Mouse (Mus musculus) embryo, embryonic 10.5 days (tissue): ENCODE measurements around the gene Fbxw11.
"Not testable (repeated sequence)": the region's sequence is repeated elsewhere in the genome, so short reads cannot be mapped to it uniquely, and the experiment has no call there.

Experiments
- DNase-seq: peaks from one replicate; pipeline ENCODE4 v3.0.0-alpha.2; 2015; ENCODE audit warnings: low spot score

Fbxw11 gene

DNA sequence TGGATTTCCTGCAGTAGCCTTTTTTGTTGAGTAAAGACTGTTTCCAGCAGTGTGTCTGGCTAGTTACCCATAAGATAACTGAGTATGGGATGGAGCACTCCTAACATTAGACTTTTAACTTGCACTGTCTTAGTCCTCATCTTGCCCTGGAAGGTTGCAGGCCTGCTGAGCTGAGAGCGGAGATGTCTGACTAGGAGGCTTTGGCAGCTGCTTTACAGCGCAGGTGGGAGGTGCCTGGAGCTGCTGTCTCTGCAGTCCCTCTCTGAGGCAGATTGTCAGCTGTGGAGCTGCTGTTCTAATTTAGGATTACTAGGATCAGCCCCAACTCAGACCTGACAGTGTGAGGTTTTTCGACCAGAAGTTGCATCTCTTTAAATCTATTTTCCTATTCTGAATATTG lies 34.3 kb downstream of the Fbxw11 start:
- DNase-seq: no peak

DNA sequence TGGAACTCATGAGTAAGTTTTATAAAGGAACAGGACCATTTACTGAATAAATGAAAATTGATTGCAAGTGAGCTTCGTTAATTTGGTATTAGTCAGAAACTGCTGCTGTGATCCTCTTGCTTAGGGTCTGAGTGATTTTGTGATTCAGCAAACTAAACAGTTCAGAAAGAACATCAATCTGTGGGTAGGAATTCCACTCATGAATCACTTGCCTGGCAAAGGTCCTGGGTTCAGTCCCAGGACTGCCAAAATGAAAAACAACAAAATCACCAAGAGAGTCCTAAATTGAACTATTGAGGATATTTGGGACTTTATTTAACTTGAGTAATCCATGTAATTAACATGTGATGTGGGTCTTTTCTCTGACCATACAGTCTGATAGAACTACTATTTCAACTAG lies 35.3 kb downstream of the Fbxw11 start:
- DNase-seq: no peak

DNA sequence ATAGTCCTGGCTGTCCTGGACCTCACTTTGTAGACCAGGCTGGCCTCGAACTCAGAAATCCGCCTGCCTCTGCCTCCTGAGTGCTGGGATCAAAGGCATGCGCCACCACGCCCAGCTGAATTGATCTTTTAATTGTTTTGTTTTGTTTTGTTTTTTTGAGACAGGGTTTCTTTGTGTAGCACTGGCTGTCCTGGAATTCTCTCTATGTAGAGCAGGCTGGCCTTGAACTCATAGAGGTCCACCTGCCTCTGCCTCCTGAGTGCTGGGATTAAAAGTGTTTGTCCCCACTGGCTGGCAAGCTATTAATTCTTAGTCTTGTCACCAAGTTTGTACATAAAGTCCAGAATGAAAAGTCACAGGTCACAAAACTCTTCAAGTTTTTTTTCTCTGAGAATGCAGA lies 36.6 kb downstream of the Fbxw11 start:
- not testable (repeated sequence) for DNase-seq

DNA sequence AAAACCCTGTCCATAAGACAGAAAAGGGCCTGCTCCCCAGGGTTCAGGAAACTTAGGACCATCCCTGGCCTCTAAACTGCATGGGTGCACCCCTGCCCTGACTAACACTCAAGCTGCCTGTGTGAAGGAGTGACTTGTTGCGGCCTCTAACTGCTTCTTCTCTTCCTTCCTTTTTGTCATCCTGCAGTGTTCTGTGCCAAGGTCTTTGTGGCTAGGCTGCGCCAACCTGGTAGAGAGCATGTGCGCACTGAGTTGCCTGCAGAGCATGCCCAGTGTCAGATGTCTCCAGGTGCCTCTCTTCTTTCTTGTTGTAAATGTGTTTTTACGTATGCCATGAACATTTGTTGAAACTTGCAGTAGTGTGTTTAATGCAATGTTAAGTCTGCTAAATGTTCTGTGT lies 37.5 kb downstream of the Fbxw11 start:
- no peak for DNase-seq

DNA sequence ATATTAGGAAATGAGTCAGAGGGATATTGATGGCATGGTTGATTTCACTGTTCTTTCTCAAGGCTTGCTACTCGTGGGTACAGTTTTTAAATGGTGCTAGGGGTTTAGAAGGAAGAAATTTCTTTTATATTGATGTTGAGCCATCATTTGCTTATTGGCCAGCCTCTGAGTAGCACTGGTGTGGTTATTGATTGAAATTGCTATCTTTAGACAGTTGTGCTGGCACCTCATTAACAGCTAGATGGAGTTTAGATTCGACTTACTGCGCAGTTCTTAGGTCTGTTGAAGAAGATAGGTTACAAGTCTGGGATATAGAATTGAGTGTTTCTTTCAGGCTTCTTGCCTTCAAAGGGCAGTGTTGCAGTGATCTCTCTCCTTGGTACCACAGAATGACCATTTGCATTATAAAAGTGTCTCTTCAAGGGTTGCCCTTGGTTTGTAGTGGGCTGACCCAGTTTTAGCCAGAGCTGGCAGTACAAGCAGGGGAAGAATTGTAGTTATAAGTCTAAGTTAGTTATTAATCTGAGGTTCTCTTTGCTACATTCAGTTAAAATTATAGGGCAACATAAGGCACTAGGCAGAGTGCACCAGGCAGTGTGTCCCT lies 38.8 kb downstream of the Fbxw11 start:
- no peak for DNase-seq

DNA sequence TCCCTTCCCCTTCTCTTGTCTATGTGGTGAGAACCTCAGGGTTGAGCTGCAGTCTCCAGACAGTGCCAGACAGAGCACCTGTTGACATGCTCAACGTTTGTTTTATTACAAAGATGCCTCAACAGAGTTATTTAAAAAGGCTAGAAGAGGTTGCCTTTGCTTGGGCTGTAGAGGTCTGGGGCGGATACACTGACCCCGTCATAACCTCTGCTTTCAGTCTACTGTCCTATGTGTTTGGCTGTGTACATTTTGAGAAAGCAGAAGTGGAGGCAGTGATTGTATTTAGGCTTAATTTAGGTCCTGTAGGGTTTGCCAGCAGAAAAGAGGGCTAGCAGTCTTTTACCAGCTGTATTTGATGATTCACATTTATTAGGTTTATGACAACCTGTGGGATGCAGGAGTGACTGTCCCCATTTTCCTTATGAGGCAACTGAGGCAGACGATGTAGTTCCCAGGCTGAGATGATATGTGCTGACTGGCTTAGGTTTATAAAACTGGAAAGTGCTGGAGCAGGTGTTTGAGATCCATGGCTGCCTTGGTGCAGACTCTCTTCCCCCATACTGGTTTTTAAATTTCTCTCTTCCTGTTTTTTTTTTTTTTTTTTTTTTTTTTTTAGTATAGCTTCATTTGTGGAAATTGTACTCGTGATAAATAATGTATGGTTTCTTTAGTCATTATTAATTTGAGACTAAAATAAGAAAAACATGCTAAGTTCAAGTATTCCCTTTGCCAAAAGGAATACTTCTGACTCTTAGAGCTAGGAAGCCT lies 40.0 kb downstream of the Fbxw11 start:
- no peak for DNase-seq

DNA sequence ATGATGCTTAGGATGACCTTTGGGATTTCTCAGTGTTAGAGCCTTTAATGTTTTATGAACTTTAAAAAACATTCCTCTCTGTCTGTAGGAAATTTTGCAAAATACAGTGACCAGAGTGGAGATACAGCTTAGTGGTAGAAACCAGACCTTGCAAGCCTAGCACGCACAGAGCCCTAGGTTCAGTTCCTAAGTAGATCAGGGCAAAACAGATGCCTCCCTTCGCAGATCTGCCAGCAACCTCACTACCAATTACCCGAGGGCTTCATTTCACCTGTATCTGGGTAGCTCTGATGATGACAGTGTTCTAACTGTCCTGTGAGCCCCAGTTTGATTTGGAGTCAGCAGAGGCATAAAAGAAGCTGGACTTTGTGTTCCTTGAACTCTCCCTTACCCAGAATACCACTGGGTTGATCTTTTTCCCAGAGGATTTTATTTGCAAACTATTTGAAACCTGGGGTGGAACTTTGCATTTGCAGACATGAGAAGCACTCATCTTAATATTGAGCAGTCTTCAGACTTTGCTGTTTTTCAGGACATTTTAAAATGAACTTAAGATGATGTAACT lies 42.2 kb downstream of the Fbxw11 start:
- no peak for DNase-seq

DNA sequence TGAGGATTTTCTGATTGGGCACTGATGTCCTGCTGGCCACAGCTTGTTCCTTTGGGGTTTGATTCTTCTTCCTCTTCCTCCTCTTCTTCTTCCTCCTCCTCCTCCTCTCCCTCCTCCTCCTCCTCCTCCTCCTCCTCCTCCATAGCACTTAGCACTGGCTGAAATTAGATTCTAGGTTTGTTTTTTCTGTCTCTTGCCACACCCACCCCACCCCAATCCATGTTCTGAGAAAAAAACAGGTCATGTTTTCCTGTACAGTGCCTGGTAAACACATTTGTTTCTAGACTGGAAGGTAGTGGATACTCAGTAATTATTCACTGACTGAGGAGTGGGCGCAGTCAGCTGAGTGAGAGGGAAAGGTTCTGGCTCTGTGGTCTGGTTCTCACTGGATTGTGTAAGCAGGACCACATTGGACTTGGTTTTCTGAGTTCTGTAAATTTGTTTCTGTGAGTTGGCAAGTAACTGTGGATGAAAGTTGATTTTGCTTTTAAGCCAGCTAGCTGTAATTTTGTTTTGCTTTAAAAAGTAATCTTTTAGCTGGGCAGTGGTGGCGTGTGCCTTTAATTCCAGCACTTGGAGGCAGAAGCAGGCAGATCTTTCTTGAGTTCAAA lies 45.8 kb downstream of the Fbxw11 start:
- no peak for DNase-seq

DNA sequence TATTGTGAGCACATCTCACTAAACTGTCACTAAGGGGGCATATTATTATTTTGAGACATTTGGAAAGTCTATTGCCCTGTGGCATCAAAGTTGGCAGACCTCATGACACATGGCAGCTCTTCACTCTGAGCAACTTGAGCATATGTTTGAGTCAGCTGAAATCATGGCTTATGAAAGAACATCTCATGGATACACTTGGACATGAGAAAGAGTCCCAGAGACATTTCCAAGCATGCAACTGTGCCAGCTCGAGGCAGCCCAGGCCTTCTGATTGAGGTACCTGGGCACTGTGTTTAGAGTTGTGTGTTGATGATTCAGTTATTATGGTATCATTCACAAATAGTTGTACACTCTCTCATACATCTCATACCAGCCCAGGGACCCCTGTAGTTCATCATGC lies 47.0 kb downstream of the Fbxw11 start:
- DNase-seq: no peak

DNA sequence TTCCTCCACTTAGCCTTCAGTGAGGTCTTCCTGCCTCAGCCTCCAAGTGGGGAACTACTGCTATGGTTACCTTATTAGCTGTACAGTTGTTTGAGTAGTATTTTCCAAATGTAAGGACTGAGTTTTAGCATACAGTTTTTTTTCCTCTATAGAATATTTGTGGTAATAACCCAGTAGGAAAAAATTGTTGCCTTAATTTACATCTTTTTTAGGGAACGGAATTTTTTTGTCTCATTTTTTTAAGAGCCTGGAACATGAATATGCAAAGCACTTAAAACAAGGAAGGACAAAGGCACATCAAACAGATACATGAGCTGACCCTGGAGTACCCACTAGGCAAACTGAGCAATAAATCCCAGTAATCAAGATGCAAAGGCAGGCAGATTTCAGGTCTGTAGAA lies 50.3 kb downstream of the Fbxw11 start:
- DNase-seq: no peak

DNA sequence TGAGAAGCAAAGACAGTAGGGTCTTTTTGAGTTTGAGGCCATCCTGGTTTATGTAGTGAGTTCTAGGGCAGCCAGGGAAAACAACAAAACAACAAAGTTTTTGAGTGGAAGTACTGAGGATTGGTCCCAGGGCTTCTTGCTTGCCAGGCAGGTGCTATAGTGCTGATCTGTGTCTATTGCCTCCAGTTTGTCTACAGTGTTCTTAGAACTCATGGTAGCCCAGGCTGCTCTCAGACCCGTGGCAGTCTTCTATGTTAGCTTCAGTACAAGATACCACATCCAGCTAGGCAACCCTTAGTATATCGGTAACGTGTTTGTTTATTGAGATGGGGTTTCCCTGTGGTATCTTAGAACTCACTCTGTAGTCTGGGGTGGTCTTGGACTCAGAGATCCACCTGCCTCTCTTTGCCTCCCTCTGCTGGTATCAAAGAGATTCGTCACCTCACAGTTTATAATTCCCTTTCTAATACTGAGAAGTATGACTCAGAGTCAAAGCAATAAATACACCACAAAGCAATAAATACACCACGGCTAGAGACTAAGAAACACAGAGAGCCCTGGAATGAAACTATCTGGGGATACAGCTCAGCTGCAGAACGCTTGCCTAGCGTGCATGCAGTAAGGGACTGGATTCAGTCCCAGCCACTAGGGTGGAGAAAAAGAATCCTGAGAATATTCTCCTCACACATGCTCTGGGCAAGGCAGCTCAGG lies 51.1 kb downstream of the Fbxw11 start:
- peak; percentile 22 for DNase-seq

DNA sequence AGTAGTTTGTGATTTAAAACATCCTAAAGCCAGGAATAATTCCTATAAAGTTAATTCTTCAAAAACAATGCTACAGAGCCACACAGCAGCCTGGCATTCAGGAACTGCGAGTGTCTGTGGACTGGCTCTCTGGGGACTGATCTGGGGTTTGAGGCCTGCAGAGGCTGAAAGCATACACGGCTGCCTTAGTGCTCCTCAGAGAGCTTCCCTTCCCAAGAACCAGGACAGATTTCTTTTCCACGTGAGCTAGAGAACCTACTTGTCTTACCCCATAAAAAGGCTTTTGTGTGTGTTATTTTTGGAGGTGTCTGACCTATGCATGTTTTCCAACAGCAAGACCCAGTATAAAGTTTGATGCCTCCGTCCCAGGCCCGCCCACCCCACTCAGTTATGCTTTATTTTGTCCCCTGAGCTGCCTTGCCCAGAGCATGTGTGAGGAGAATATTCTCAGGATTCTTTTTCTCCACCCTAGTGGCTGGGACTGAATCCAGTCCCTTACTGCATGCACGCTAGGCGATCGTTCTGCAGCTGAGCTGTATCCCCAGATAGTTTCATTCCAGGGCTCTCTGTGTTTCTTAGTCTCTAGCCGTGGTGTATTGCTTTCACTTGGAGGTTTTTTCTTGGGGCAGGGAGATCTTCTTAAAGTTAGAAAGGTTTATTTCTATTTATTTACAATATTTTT lies 51.9 kb downstream of the Fbxw11 start:
- not testable (repeated sequence) for DNase-seq

DNA sequence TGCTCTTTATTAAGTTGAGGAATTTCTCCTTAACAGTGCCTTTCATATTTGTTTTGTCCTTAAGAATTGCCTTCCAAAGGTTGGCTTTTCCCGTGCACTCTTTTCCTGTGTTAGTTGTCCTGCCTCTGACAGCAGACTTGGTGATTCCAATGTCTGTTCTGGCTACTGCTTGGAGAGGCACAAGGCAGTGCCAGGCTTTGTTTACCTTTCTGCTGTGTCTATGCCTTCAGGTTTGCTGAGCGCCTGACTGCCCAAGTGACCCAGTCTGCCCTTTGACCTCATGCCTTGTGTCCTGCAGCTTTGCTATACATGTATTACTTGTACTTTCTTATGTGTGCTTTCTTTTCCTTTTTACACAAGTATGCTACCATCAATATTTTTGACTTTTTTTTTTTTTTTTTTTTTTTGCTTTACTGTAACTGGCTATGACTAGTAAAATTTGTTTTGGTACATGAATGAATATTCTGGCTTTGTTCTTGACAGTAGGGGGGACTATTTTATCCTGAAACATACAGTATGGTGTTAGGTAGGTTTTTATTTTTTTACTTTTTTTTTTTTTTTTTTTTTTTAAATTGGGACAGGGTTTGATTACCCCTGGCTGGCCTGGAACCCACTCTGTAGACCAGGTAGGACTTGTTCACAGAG lies 54.0 kb downstream of the Fbxw11 start:
- peak; percentile 39 for DNase-seq

DNA sequence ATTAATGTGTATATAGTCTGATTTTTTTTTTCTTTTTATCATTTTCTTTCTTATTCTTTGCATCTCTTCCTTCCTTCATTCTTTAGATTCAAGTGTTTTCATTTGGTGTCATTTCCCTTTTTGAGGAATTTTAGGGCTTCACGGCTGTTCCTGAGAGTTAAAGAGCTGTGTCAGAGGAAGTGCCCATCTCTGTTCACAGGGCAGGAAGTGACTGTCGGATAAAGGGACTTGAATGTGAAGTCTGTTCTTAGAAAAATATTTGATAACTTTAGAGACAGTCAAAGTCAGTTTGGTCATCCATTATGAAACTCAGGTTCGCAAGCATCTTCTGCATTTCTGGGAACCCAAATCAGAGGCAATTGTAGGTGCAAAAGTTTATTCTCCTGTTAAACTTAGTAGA lies 55.2 kb downstream of the Fbxw11 start:
- no peak for DNase-seq

DNA sequence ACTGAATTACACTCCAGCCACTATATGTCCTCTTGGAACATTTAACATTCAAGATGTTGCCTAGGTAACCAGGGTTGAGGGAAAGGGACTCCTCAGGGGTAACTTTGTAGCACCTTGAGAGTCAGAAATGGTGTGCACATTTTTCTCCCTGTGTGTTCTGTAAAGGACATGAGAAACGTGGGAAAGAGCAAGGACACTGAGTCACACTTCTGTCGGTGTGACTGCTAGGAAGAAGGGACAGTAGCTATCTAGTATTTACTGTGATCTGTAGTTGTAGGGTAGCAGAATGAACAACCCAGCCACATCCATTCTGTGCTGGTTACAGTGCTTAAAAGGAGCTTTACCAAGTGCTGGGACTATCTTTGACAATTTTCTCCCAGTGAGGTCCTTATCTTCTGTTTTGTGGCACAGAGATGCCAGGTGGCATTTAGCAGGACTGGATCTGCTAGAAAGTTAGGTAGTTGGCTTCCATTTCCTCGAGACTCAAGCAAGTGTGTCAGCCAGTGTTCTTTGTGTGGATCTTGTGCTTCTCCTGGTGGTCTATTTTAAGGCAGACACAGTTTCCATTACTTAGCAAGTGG lies 57.5 kb downstream of the Fbxw11 start:
- no peak for DNase-seq

DNA sequence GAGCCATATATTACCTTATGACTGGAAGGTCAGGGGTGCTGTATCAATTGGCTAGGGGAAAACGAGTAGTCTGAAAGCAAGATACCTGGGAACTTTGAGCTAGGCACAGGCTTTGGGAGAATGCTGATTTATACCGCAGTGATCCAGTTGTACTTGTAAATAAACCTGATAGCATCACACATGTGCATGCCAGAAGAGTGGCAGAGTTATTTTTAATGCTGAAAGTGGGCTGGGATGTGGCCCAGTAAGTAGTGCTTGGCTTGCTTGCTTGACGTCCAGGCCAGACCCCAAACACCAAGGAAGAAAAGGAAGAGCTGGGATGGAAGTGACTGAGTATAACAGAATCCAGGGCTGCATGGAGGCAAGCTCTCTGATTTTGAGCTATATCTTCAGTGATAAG lies 59.0 kb downstream of the Fbxw11 start:
- DNase-seq: no peak

DNA sequence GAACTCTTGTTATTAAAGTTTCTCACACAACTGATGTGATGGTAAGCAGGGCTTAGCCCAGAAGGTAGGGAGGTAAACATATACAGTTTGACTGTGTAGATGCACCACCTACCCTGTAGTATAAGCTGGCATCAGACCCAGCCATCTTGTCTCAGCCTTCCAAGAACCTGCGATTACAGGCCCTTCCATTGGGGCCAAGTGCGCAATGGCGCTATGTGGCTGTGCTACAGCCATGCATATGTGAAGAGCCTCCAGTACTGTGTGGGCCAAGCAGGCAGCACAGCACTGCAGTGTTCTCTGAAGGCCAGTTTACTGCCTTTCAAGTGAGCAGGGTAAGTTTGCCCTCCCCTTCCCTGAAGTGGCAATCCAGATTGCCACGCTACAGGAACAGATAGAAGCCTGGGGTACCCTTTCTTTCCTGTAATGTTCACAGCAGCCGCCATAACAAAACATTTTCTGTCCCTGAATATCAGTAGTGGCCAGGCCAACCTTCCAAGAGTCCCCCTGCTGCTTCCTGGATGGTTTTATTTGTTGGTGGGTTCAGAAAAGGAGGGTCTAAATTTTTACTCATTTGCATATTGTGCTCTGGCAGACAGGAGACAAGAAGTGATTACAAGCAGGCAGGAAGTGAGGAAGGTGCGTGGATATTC lies 61.8 kb downstream of the Fbxw11 start:
- DNase-seq: no peak

DNA sequence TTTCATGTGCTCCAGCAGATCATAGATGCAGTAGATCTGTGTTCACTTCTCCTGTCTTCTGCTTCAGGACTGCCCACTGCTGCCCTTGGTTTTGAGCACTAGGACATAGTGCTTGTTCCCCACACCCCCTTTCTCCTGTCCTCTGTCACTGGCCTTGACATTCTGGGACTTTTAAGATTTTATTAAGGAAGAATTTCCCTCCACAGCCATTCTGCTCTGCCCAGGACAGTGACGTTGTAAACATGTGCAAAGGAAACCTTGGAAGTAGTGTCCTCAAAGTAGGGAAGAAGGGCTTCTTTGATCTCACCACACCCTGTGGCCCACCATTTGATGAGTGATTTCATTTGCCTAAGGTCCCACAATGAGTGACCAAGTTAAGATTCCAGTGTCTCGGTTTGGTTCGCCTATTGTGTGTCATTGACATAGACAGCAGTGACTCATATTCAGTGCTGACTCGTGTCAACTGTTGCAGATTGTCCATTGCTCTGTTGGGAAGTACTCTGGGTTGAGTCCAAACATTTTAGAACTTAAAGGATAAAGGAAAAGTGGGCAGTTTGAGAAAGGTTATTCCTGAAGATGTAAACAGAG lies 64.0 kb downstream of the Fbxw11 start:
- DNase-seq: no peak

DNA sequence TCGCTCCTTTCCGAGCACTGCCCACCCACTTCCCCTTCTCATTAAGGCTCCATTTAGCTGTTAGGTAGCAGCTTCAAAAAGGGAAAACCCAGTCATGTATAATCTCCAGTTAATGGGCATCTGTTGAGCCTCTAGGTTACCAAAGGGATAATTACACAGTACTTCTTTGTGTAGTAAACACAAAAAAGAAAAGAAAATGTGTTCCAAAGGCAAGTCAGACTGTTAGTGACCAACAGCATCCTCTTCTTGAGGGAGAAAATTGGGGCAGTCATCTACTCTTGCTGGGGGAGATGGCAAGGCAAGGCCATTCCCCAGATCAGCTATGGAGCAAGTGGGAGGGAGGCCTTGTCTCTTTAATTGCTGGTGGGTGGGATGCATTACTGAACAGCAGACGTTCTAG lies 65.0 kb downstream of the Fbxw11 start:
- DNase-seq: no peak
